Mouse (Mus musculus) macrophage (primary cell): Measurements from ENCODE around the gene Chd2. TPM values are rescaled to one million over a fixed set of nuclear protein-coding genes. Genes with fewer than 3 reads are reported as not detected.

Experiments
- H3K27ac ChIP-seq: fragments of 350-480 bp; formaldehyde crosslinking; 2 replicates; pipeline ENCODE4 v1.9.0; 2021
- H3K36me3 ChIP-seq: fragments of 350-480 bp; formaldehyde crosslinking; 2 replicates; pipeline ENCODE4 v1.9.0; 2021; ENCODE audit errors: inconsistent target
- H3K4me3 ChIP-seq: fragments of 350-480 bp; formaldehyde crosslinking; 2 replicates; pipeline ENCODE4 v1.9.0; 2021; ENCODE audit errors: inconsistent target
- H3K79me2 ChIP-seq: fragments of 350-480 bp; formaldehyde crosslinking; 2 replicates; pipeline ENCODE4 v1.9.0; 2021; ENCODE audit errors: inconsistent target
- WGBS: methylation state at CpG from one replicate; pipeline ENCODE4 v1.1.7; 2026; ENCODE audit warnings: inconsistent platforms; ENCODE audit not compliant: missing documents; 5-methylcytosine and 5-hydroxymethylcytosine counted together
- polyA plus RNA-seq: library from polyadenylated mRNA; stranded (reverse); fragments of 250-400 nt; gene quantifications from 3 replicates; pipeline ENCODE4 v1.2.4, GENCODE M21; 2018; ENCODE audit warnings: inconsistent platforms
- total RNA-seq, 78 experiments: library from RNA; depleted of rRNA; stranded (reverse); fragments of 250-400 nt; gene quantifications; 1 replicate in 9 of 78; 2 replicates in 24 of 78; 3 replicates in 43 of 78; 4 replicates in 2 of 78; pipeline ENCODE4 v1.2.4; 2018; ENCODE audit warnings: inconsistent platforms in 56 of 78

Gene Chd2
- total RNA-seq (2018; cell fraction: chromatin; rRNA removed): 100 to 1,000 TPM; 403 to 732 (median 510) TPM
- 10 to 100 TPM; 21.1 to 41.7 (median 26.6) TPM for total RNA-seq (2018; cell fraction: cytosol; rRNA removed)
- total RNA-seq (2018; cell fraction: nucleus; rRNA removed): 100 to 1,000 TPM; 110 to 331 (median 224) TPM
- 11.4 to 34.5 TPM (median 15.8 TPM) in 3 replicates for polyA plus RNA-seq

- H3K27ac ChIP-seq: peak within 1 kb of the TSS; percentile 91
- H3K36me3 ChIP-seq: peaks cover 11% of the 10 kb centered on the region; the same call in 1 of the 2 replicates
- 2% methylated on average over 12 of the region's 15 CpGs for WGBS
- peak within 1 kb of the TSS; percentile 60 for H3K4me3 ChIP-seq
- H3K79me2 ChIP-seq: peaks cover 97% of the 10 kb centered on the region
These were observed at the start of gene Chd2 for GRCm38 (mm10) chr7:73541412-73542130. Chd2 (minus strand) TSS chr7:73541830.

GRCm38 (mm10) chr7:73590757-73591156 is 49.1 kb upstream of the Chd2 start:
- H3K27ac ChIP-seq: no peak overlapping the region
- H3K79me2 ChIP-seq: no peaks in the 10 kb centered on the region
- no peak overlapping the region for H3K4me3 ChIP-seq
- WGBS: 96% methylated on average over 5 of the region's 5 CpGs
- H3K36me3 ChIP-seq: no peaks in the 10 kb centered on the region

GRCm38 (mm10) chr7:73589208-73589771 is 47.7 kb upstream of the Chd2 start:
- no peaks in the 10 kb centered on the region for H3K79me2 ChIP-seq
- 89% methylated on average over 13 of the region's 14 CpGs for WGBS
- H3K27ac ChIP-seq: no peak overlapping the region
- no peaks in the 10 kb centered on the region for H3K36me3 ChIP-seq
- no peak overlapping the region for H3K4me3 ChIP-seq

GRCm38 (mm10) chr7:73588351-73588906 is 46.8 kb upstream of the Chd2 start:
- no peaks in the 10 kb centered on the region for H3K79me2 ChIP-seq
- no peak overlapping the region for H3K4me3 ChIP-seq
- no peaks in the 10 kb centered on the region for H3K36me3 ChIP-seq
- 93% methylated on average over 8 of the region's 8 CpGs for WGBS
- no peak overlapping the region for H3K27ac ChIP-seq

- Histone ChIP-seq H3K4me3 (no peak overlapping the region), H3K36me3 (no peaks in the 10 kb centered on the region), H3K79me2 (no peaks in the 10 kb centered on the region), H3K27ac (no peak overlapping the region)
- 97% methylated on average over 6 of the region's 6 CpGs for WGBS
These were observed 45.1 kb upstream of the Chd2 start for GRCm38 (mm10) chr7:73586717-73587116.

GRCm38 (mm10) chr7:73586206-73586605 is 44.6 kb upstream of the Chd2 start:
- Histone ChIP-seq H3K4me3 (no peak overlapping the region), H3K27ac (no peak overlapping the region), H3K36me3 (no peaks in the 10 kb centered on the region), H3K79me2 (no peaks in the 10 kb centered on the region)
- 89% methylated on average over 11 of the region's 11 CpGs for WGBS

GRCm38 (mm10) chr7:73585114-73586032 is 43.7 kb upstream of the Chd2 start:
- WGBS: 93% methylated on average over 21 of the region's 22 CpGs
- no peaks in the 10 kb centered on the region for H3K36me3 ChIP-seq
- no peaks in the 10 kb centered on the region for H3K79me2 ChIP-seq
- no peak overlapping the region for H3K4me3 ChIP-seq
- no peak overlapping the region for H3K27ac ChIP-seq

GRCm38 (mm10) chr7:73584009-73584995 is 42.7 kb upstream of the Chd2 start:
- H3K79me2 ChIP-seq: no peaks in the 10 kb centered on the region
- peak overlapping the region; percentile 40 for H3K27ac ChIP-seq
- WGBS: 22% methylated on average over 12 of the region's 13 CpGs
- H3K4me3 ChIP-seq: no peak overlapping the region
- H3K36me3 ChIP-seq: no peaks in the 10 kb centered on the region

- H3K36me3 ChIP-seq: no peaks in the 10 kb centered on the region
- WGBS: 74% methylated on average over 7 of the region's 7 CpGs
- H3K4me3 ChIP-seq: no peak overlapping the region
- peak overlapping the region; percentile 40; the same call in 1 of the 2 replicates for H3K27ac ChIP-seq
- H3K79me2 ChIP-seq: no peaks in the 10 kb centered on the region
These were observed 41.8 kb upstream of the Chd2 start for GRCm38 (mm10) chr7:73583400-73583799.

GRCm38 (mm10) chr7:73581836-73582375 is 40.3 kb upstream of the Chd2 start:
- no peak overlapping the region for H3K4me3 ChIP-seq
- 93% methylated on average over 5 of the region's 6 CpGs for WGBS
- no peak overlapping the region for H3K27ac ChIP-seq
- no peaks in the 10 kb centered on the region for H3K36me3 ChIP-seq
- H3K79me2 ChIP-seq: no peaks in the 10 kb centered on the region

GRCm38 (mm10) chr7:73579072-73579731 is 37.6 kb upstream of the Chd2 start:
- WGBS: 51% methylated on average over 8 of the region's 8 CpGs
- Histone ChIP-seq H3K27ac (no peak overlapping the region), H3K4me3 (no peak overlapping the region), H3K79me2 (no peaks in the 10 kb centered on the region), H3K36me3 (no peaks in the 10 kb centered on the region)

GRCm38 (mm10) chr7:73577888-73578421 is 36.3 kb upstream of the Chd2 start:
- H3K36me3 ChIP-seq: no peaks in the 10 kb centered on the region
- H3K4me3 ChIP-seq: no peak overlapping the region
- 89% methylated on average over 6 of the region's 6 CpGs for WGBS
- no peaks in the 10 kb centered on the region for H3K79me2 ChIP-seq
- no peak overlapping the region for H3K27ac ChIP-seq
